Mouse (Mus musculus) Muller cell, postnatal 12 days (primary cell): Measurements from ENCODE around the gene Mcm2.

Experiments
- DNase-seq: peaks from one replicate; pipeline ENCODE4 v3.0.0-alpha.2; 2015; ENCODE audit errors: inconsistent ontology term

The Mcm2 gene

DNA sequence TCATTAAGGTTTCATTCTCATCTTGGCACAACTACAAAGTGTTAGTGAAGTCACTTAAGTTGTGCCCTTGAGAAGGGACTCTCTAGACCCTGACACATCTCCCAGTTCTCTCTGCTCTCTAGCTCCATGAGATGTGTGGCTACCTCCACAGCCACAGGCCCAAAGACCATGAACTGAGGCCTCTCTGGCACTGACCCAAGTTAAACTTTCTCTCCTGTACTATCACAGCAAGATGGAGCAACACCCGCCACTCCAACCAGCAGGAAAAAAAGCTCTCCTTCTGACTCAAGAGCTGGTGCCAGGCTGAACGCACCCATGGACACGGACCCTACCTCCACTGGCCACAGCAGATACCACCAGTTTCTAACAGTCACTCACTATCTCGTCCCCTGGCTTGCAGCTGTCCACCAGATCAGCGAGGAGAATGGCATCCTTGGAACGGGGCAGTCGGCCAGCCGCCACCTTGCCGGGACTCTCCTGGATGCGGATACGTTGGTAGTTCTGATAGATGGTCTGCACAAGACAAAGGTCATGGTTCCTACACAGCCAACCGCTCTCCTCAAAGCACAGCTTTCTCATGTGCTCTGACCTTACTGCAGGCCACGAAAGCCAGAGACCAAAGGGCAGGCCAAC, 9.1 kb downstream of the Mcm2 start:
- no peak for DNase-seq

DNA sequence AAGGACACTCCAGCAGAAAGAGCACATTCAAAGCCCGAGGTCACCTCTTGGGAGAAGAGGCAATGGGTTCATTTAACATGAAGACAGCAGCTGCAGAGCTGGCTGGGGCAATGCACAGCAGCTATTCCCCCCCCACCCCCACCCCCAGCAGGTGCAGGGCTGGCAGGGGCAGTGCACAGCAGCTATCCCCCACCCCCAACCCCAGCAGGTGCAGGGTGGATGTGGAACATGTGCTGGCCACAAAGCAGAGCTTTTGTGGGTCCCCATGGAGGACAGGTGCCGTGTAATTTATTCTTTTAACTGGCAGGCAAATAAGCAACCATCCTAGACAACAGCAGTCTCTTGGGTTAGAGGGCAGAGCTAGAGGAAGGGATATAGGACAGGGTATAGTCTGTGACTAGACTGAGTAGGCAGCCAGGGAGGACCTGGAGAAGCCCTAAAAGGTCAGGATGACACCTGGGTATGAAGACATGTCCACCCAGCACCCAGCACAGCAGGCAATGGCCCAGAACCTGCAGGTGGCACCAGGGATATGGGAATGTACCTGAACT, 12.1 kb downstream of the Mcm2 start:
- no peak for DNase-seq

DNA sequence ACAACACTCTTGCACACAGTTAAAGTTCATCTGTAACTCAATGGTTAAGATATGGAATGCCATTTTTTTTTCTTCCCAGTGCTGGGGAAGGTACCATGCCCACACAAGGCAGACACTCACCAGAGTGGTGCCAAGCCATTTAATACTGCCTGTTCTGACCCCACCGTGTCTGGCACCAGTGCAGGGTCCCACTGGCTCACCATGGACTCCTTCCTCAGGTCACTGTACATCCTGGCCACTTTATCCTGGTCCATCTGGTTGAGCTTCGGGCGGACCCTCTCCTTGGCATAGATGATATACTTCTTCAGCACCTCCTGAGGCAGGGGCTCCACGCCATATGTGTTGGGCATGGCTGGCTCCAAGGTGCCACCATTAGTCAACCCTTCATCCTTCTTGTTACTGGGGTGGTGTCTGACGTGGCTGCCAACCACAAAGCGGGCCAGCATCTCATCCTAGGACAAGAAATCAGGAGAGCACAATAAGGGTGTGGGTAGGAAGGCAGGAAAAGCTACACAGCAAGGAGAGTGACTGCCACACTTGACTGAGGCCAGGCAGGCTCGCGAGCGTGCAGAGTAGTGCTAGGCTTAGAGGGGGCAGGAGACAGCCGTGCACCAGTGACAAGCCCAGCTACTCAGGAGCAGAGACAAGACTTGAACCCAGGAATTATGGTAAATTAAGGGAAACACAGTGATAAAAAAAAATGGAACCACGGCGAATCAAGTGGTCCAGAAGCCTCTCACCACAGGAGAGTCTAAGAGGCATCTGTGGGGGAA, 12.8 kb downstream of the Mcm2 start:
- DNase-seq, result no peak

DNA sequence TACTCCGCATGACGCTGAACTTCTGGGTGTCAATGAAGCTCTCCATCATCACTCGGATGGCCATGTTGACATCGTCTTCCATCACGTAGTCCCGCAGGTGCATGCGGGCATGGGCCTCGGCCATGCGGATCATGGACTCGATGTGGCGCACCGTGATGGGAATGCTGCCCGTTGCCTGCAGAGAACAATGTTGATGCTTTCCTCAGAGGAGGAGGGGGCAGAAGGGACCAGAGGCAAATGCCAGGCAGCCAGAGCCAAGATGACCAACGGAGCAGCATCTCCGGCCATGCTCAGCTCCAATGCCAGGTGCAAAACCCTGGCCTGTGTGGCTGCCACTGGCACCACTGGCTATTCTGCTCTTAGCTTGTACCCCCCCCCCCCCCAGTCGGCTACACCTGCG, 13.9 kb downstream of the Mcm2 start:
- DNase-seq, result no peak

DNA sequence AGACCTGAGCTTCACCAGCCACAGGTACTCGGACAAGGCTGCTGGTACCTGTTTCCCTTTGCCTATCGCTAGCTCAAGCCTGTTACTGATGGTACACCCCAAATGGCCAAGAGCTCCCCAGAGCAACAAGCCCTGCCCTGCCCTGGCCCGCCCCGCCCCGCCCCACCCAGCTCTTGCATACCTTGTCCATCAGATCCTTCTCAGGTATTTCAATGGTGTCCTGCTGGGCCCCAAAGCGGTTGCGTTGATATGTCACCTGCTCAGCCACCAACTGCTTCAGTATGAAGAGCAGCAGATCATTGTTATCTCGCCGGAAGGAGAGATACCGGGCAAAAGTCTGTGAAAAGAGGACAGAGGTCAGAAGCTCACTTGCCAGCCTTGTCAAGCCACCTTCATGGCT, 14.4 kb downstream of the Mcm2 start:
- DNase-seq, result no peak

DNA sequence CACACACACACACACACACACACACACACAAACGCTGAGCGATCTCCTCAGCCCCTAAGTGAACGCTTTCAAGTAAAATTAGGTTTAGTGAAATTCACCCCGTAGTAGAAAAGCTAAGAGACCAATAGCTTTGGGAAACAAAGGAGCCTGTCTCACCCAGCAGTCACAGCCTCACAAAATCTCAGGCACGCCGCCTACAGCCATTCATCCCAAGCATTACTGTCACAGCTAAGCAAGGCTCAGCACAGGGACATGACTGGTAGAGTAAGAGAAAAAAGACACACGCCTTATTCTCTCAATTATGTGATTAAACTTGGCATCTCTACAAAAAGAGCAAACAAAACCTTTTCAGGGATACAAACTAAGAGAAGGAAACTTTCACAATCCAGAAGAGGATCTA, 17.2 kb downstream of the Mcm2 start:
- DNase-seq, result no peak

DNA sequence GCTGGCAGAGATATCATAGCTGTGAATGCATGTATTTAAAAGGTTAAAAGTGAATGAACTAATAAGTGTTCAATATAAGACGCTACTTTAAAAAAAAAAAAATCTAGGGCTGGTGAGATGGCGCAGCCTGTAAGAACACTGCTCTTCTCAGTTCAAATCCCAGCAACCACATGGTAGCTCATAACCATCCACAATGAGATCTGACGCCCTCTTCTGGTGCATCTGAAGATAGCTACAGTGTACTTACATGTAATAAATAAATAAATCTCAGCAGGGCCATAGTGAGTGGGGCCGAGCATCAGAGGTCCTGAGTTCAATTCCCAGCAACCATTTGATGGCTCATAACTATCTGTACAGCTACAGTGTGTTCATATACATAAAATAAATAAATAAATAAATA, 19.1 kb downstream of the Mcm2 start:
- no peak for DNase-seq

DNA sequence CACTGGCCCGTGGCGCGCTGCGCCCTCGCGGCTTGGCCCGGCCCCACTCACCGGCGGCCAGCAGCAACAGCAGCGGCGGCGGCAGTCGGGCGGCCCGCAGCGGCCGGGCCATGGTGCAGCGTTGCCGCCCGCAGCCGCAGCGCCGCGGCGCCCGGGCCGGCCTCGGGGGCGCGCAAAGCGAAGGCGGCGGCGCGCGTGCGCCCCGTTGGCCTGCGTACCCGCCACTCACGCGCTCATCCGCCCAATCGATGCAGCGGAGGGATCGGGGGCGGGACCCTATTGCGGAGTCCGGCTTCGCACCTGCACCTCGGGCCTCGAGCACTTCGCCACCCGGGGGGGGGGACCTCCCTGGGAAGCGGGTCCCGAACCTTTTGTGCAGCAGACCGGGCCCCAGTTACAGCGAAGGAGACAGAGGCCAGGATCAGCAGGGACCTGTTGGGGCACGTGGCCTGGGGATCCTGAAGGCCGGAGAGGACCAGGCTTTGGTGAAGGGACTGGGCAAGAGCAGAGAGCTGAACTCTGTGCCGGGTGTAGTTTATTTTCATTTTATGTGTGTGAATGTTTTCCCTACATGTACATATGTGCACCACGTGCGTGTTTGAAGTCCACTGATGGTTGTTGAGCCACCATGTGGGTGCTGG, 23.6 kb downstream of the Mcm2 start, which contains the start of gene Podxl2:
TSS of gene Podxl2 (minus strand) at position 177 of the 641 bp plus-strand sequence.
- DNase-seq, result peak; percentile 80

DNA sequence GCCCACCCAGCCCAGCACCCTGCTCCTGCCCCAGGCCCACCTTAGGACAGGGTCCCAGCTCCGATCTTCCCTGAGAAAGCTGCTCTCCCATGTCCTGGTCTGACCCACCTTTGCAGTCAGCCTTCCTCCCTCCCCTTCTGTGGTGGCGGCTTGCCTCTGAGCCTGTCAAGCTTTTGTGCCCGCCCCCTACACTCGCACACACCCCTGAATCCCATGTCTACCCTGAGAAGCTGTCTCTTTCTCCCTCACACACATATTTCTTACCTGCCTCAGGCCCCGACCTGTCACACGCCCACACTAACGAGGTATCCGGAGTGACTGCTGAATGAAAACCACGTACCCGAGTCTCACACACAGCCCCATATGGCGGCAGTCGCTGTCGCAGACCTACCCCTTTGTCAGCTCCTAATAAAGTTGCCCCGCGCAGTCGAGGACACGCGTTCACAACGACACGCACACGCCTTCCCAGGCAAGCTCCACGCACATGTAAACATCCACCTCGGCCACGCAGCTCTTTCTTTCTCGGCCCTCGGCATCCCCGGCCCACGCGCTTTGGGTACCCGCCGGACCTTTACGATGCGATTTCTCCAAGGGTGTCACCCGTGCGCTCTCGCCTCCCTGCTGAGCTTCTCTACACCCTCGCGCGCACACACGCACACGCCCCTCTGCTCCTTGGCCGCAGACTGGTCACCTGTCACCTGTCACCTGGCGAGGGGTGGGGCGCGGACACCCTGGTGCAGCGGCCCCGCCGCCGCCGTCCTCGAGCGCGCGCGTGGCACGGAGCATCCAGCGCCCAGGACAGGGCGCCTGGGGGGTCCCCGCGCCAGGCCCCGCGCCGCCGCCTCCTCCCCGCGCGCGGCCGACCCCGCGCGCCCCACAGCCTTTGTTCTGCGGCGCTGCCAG, 24.4 kb downstream of the Mcm2 start:
- no peak for DNase-seq

DNA sequence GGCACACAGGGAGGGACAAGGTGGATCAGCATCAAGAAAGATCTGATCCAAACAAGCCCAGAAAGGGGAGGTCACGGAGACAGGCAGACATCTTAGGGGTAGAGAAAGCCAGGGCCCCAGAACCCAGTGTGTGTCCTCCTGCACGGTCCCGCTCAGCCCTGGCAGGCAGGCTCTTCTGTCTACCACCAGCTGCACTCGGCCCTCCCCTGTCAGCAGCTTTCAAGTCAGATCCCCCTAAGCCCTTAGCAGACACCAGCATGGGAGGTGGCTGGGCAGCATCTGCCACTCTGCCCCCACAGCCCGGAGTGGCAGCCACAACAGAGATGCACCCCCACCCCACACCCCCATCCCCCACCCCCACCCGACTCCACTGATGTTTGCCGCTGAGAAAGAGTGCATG, 25.8 kb downstream of the Mcm2 start:
- DNase-seq, result no peak

DNA sequence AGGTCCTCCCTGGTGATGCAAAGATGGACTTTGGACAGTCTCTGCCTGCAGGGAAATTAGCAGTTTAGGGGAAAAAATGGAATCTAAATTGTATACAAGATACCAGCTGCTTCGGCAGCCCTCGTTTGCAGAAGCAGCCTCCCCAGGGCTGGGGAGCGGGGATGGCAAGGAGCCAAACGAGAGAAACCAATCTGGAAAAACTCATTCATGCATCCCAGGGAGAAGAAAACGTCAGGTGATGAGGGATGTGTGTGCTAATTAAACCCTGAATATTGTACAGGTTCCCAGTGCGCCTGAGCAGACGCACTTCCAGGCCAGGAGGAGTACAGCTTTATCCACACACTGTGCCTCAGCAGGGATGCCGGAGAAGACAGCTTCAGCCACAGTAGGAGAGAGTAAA, 27.0 kb downstream of the Mcm2 start:
- no peak for DNase-seq

DNA sequence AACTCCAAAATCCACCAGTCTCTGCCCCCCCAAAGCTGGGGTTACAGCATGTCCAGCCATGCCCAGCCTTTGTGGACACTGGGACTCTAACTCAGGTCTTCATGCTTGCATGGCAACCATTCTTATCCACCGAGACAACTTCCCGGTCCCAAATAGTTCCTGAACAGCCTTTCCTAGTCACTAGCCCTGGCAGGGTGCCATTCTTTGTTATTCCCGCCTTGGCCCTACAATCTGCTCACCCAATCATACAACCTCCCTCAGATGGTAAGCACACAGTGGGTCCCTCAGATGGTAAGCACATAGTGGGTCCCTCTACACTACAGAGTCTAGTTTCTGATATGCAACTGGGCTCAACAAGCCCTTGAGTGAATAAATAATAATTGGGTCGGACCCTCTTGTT, 28.0 kb downstream of the Mcm2 start:
- no peak for DNase-seq

DNA sequence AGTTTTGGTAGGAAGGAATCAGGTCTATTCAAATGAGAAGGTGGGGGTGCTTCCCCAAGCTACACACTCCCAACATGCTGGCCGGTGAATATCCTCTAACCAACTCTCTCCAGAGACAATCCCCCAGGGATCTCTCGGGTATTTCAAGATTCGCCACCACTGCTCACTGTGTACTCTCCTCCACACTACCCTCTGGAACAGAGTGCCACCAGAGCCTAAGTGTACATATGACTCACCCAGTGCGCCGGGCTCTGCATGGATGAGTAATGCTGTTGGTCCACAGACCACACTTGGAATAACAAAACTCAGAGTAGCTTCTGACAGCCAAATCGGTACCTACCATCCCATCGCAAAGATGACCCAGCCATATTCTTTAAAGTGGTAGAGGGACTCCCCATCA, 29.1 kb downstream of the Mcm2 start:
- DNase-seq, result peak; percentile 38

DNA sequence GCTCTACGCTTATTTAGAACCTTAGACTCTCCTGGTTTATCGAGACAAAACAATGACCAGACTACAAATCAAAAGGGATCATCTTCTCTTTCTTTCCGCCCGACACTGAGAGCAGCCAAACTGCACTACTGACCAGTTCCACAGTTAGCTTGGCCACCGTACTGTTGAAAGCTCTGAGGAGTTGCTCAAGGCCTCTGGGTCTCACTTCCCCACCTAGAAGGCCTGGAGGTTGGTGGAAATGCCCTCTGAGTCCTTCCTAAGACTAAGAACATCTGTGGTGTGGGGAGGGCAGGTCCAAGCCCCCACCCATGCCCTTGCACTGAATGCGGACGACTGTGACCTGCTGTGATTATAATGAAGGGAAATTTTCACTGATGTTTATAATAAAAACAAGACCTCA, 32.9 kb downstream of the Mcm2 start:
- no peak for DNase-seq

DNA sequence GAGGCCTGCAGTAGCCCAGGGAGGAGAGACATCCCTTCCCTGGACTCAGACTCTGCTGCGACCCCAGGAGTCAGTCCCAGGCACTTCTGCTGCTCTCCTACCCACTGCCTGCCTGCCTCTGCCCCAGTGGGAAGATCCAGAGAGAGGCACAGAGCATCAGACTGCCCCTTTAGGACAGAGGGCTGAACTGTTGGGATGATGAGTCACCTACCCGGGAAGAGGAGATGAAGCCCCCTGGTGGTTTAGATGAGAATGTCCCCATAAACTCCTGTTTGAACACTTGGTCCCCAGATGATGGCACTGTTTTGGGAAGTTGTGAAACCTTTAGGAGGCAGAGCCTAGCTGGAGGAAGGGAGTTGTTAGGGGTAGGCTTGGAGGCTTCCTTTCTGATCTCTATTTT, 37.7 kb downstream of the Mcm2 start:
- peak; percentile 71 for DNase-seq

DNA sequence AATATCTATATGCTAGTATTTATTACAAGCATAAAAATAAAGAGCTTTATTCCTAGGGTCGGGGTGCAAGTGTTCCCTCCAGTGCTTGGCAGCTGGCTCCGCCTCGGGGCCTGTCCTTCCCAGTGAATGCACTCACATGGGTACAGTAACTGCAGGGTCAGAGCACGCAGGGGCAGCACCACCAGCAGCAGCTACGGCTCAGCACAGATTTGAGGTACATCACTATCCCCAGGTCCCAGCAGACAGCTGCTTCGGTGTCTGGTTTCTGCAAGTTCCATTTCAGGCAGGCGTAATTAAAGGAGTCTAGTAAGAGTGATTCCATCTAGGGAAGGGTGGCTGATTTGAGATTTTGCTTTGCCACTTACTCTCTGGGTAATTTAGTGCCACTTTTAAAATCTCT, 40.2 kb downstream of the Mcm2 start:
- no peak for DNase-seq

DNA sequence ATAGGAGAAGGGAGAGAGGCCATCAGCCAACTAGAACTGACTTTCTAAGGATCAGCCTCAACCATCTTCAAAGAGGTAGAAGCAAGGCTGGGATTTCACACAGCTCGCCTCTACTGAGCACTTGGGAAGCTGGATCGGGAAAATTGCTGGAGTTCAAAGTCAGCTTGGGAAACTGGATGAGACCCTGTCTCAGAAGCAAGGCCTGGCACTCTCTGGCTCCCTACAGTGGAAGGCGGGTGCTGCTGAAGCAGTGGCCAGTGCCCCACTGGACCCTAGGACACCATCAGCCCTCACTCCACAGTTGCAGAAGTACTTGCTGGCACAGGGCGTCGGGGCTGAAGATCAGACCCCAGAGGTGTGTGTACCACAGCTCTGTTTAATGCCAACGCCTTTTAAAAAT, 40.8 kb downstream of the Mcm2 start:
- no peak for DNase-seq

DNA sequence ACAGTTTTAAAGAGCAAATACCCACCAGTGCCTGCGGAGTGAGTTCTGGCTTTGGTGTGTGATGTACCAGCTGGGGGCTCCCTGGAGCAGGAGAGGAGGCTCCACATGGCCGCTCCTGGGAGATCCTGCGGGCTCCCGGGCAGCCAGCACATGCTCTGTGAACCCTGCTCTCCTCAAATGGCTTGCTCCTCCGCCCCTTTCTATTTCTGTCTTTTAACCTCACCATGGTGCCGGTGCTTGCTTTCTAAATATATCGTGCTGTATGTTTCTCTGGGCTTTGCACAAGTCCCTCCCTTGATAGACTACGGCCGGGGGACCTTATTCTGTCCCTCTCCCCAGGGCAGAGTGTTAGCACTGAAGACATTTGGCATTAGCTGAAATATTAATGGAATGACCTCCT, 41.3 kb downstream of the Mcm2 start:
- DNase-seq, result no peak

DNA sequence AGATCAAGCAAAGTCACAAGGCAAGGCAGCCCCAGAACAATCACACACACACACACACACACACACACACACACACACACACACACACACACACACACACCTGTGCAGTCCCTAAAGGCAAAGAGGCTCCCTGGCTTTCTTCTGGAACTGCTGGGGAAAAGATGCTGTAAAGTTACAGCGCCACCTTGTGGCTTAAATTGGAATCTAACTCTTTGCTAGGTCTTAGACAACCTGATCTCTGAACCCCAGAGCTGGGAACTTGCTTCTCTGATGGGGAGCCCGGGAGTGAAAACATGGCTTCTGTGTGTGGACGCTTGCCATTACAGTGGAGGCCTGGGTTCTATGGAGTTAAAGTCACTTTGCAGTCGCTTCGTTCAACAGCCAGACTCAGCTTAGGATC, 42.9 kb downstream of the Mcm2 start:
- peak; percentile 51 for DNase-seq

DNA sequence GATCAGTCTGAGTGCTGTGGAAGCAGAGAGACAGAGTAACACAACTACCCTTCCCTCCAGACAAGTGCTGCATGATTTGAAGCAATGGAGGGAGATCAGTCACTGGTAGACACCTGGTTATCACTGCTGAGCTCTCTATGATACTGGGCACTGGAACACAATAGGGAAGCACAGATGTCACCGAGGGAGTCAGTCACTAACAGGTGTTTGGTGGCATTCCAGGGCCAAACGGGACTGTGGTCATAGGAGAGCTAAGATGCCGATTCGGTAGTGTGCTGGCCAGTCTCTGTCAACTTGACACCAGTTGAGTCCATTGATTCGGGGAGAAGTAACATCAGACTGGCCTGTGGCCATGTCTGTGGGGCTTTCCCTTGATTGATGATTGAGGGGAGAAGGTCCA, 44.1 kb downstream of the Mcm2 start:
- no peak for DNase-seq

DNA sequence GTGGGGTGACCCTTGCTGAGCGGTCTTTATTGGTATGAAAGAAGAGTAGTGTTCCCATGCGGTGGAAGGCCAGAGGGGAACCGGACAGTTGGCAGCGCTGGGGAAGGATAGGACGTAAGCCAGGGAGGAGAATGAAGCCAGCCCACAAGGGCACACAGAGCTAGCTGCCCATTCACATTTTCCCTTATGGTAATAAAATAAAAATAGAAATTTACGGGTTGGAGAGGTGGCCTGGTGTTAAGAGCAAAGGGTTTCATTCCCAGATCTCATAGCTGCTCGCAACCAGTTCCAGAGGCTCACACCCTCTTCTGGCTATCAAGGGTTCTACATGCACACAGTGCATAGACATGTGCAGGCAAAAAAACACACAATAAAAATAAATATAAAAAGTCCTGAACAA, 48.5 kb downstream of the Mcm2 start:
- no peak for DNase-seq

DNA sequence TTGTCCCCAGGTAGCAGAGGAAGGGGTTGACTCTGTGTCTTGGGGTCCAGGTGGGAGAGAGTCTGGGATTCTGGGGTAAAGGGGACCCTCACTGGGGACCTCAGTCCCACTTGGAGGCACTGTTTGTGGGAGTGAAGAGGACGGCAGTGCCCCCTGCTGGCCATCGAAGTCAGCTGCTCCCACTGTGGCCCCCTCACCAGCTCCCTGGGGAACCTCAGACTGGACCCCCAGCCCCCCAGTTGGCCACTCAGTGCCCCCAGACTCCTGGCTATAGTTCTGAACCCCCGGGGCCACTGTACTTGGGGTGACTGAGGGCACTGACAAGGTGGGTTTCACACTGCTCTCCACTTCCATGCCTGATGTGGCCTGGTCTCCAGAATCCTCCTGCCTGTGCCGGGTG, 49.3 kb downstream of the Mcm2 start:
- no peak for DNase-seq
